ENCODE assay signal across 8 mouse cellular contexts in genomic region chr10:128590193-128590690, GRCm38 (mm10). TPM values are rescaled to one million over a fixed set of nuclear protein-coding genes. Genes with fewer than 3 reads are reported as not detected.
A peak's percentile ranks its signal among the peaks of the same experiment; 100 is the strongest.
DNase-seq lines count a peak whose midpoint lies in the region; ATAC-seq and TF ChIP-seq lines count a peak whose summit lies in the region.

No protein-coding gene starts in this region.

- under 1% methylated on average over 43 of the region's 43 CpGs for WGBS in embryonic facial prominence, embryonic 10.5 days
- WGBS in heart, embryonic 11.5 days (ENCODE audit: insufficient replicate concordance): under 1% methylated on average over 43 of the region's 43 CpGs
- WGBS in kidney, embryonic 14.5 days: under 1% methylated on average over 34 of the region's 43 CpGs
- 1% methylated on average over 39 of the region's 43 CpGs for WGBS in lung, embryonic 14.5 days
- under 1% methylated on average over 40 of the region's 43 CpGs for WGBS in neural tube, embryonic 15.5 days

- no peaks in the 10 kb centered on the region for H3K36me3 ChIP-seq in embryonic facial prominence, embryonic 10.5 days (replicated peaks)
- H3K36me3 ChIP-seq in heart, embryonic 11.5 days (ENCODE audit: control insufficient read depth, insufficient read depth, low read length): no peaks in the 10 kb centered on the region
- no peaks in the 10 kb centered on the region for H3K36me3 ChIP-seq in kidney, embryonic 14.5 days (ENCODE audit: control insufficient read depth, insufficient read depth, low read length)
- H3K36me3 ChIP-seq in lung, embryonic 14.5 days (ENCODE audit: insufficient read depth): no peaks in the 10 kb centered on the region
- no peaks in the 10 kb centered on the region for H3K36me3 ChIP-seq in neural tube, embryonic 15.5 days

- H3K9ac ChIP-seq in heart, embryonic 11.5 days (ENCODE audit: low read depth, low read length): peak overlapping the region; percentile 62
- peak overlapping the region; percentile 60 for H3K9ac ChIP-seq in kidney, embryonic 14.5 days (ENCODE audit: low read depth, low read length)
- H3K9ac ChIP-seq in lung, embryonic 14.5 days: peak overlapping the region; percentile 57
- peak overlapping the region; percentile 44 for H3K9ac ChIP-seq in neural tube, embryonic 15.5 days (replicated peaks)

- peaks cover 42% of the 10 kb centered on the region for H3K4me1 ChIP-seq in embryonic facial prominence, embryonic 10.5 days
- 0 out of 2 replicates have a peak, but pooled peaks cover 7% of the 10 kb centered on the region for H3K4me1 ChIP-seq in heart, embryonic 11.5 days (ENCODE audit: control insufficient read depth, insufficient read depth, low read length)
- 0 out of 2 replicates have a peak, but pooled peaks cover 3% of the 10 kb centered on the region for H3K4me1 ChIP-seq in kidney, embryonic 14.5 days (ENCODE audit: control insufficient read depth, insufficient read depth, low read length)
- H3K4me1 ChIP-seq in lung, embryonic 14.5 days (ENCODE audit: insufficient read depth): no peaks in the 10 kb centered on the region
- H3K4me1 ChIP-seq in neural tube, embryonic 15.5 days: peaks cover 19% of the 10 kb centered on the region

- H3K4me3 ChIP-seq in embryonic facial prominence, embryonic 10.5 days: peak overlapping the region; percentile 71
- peak overlapping the region; percentile 60 for H3K4me3 ChIP-seq in heart, embryonic 11.5 days (ENCODE audit: low read depth, low read length)
- peak overlapping the region; percentile 71 for H3K4me3 ChIP-seq in kidney, embryonic 14.5 days (ENCODE audit: low read length)
- H3K4me3 ChIP-seq in lung, embryonic 14.5 days (ENCODE audit: low read depth, low read length): peak overlapping the region; percentile 61
- peak overlapping the region; percentile 56 for H3K4me3 ChIP-seq in neural tube, embryonic 15.5 days (replicated peaks)

- H3K27me3 ChIP-seq in embryonic facial prominence, embryonic 10.5 days (replicated peaks; ENCODE audit: low read depth, poor library complexity, severe bottlenecking): peaks cover 51% of the 10 kb centered on the region
- H3K27me3 ChIP-seq in heart, embryonic 11.5 days (ENCODE audit: control insufficient read depth, insufficient read depth, low read length): peaks cover 28% of the 10 kb centered on the region
- peaks cover 25% of the 10 kb centered on the region for H3K27me3 ChIP-seq in kidney, embryonic 14.5 days (ENCODE audit: control insufficient read depth, insufficient read depth, low read length)
- H3K27me3 ChIP-seq in lung, embryonic 14.5 days (ENCODE audit: insufficient read depth, low read length): peaks cover 39% of the 10 kb centered on the region
- H3K27me3 ChIP-seq in neural tube, embryonic 15.5 days (replicated peaks): peaks cover 37% of the 10 kb centered on the region

- peak; percentile 56 for DNase-seq in CD4-positive helper T cell, adult 2 months (ENCODE audit: low read depth, low spot score)
- peak; percentile 71 to 78 for DNase-seq in adrenal gland, adult 18-20 months (ENCODE audit: low spot score in 2 of 2)
- DNase-seq in embryonic facial prominence, embryonic 10.5 days (ENCODE audit: low spot score): peak; percentile 85
- DNase-seq in lung, embryonic 14.5 days: peak; percentile 88
- DNase-seq in thymus, postnatal 25 days: peak; percentile 67

- H3K27ac ChIP-seq in embryonic facial prominence, embryonic 10.5 days (replicated peaks): peak overlapping the region; percentile 78
- no peak overlapping the region for H3K27ac ChIP-seq in heart, embryonic 11.5 days (ENCODE audit: low read depth, low read length)
- H3K27ac ChIP-seq in kidney, embryonic 14.5 days (ENCODE audit: low read depth, low read length): peak overlapping the region; percentile 85
- peak overlapping the region; percentile 96 for H3K27ac ChIP-seq in lung, embryonic 14.5 days (ENCODE audit: low read depth)
- peak overlapping the region; percentile 33; the same call in 1 of the 2 replicates for H3K27ac ChIP-seq in neural tube, embryonic 15.5 days (replicated peaks)

- H3K9me3 ChIP-seq in embryonic facial prominence, embryonic 10.5 days: no peaks in the 10 kb centered on the region
- no peaks in the 10 kb centered on the region for H3K9me3 ChIP-seq in heart, embryonic 11.5 days (replicated peaks; ENCODE audit: control insufficient read depth, low read length)
- no peaks in the 10 kb centered on the region for H3K9me3 ChIP-seq in kidney, embryonic 14.5 days (ENCODE audit: control insufficient read depth, low read length)
- no peaks in the 10 kb centered on the region for H3K9me3 ChIP-seq in lung, embryonic 14.5 days (ENCODE audit: low read depth, low read length)
- H3K9me3 ChIP-seq in neural tube, embryonic 15.5 days (replicated peaks): no peaks in the 10 kb centered on the region

- H3K4me2 ChIP-seq in heart, embryonic 11.5 days: peak overlapping the region; percentile 98
- peak overlapping the region; percentile 97 for H3K4me2 ChIP-seq in kidney, embryonic 14.5 days (replicated peaks; ENCODE audit: low read depth, low read length)
- peak overlapping the region; percentile 98 for H3K4me2 ChIP-seq in lung, embryonic 14.5 days
- H3K4me2 ChIP-seq in neural tube, embryonic 15.5 days: peak overlapping the region; percentile 99

- ATAC-seq in heart, embryonic 11.5 days (replicated peaks; ENCODE audit: insufficient number of reproducible peaks, low FRiP score, low TSS enrichment): peak; percentile 44
- ATAC-seq in kidney, embryonic 14.5 days (ENCODE audit: low FRiP score, low TSS enrichment): peak; percentile 51
- ATAC-seq in lung, embryonic 14.5 days (ENCODE audit: insufficient read depth): peak; percentile 41
- ATAC-seq in neural tube, embryonic 15.5 days (ENCODE audit: low FRiP score): peak; percentile 40; the same call in 1 of the 2 replicates

- TF ChIP-seq CTCF in lung, embryonic 14.5 days (IDR thresholded peaks at IDR 0.05; ENCODE audit: low read depth): peak; percentile 78

RNA-seq across cellular contexts. Expression of gene Erbb3, which starts 0.8 kb away (rescaled TPM):
- total RNA-seq in adrenal gland, adult 18-20 months (2021): 1 to 10 TPM; 2.6 to 4.0 TPM
- 11.9 and 12.2 TPM in 2 replicates for polyA plus RNA-seq in embryonic facial prominence, embryonic 10.5 days (2016; fragmentation: Nextera tagmentation; extraction: Ambion mirVana)
- 5.8 and 9.1 TPM in 2 replicates for polyA plus RNA-seq in heart, embryonic 11.5 days (2014; fragmentation: Nextera tagmentation; extraction: Ambion mirVana)
- 5.1 and 11.8 TPM in 2 replicates for polyA plus RNA-seq in kidney, embryonic 14.5 days (2014; fragmentation: Nextera tagmentation; extraction: Ambion mirVana)
- polyA plus RNA-seq in lung, embryonic 14.5 days (2014; fragmentation: Nextera tagmentation; extraction: Ambion mirVana): 20.2 and 22.9 TPM in 2 replicates
- 3.1 and 6.6 TPM in 2 replicates for polyA plus RNA-seq in neural tube, embryonic 15.5 days (2015; fragmentation: Nextera tagmentation; extraction: Ambion mirVana)

RNA-seq across cellular contexts. Expression of gene Pa2g4, which starts 24.5 kb away (rescaled TPM):
- 10 to 100 TPM; 72.6 to 85.2 TPM for total RNA-seq in adrenal gland, adult 18-20 months (2021)
- polyA plus RNA-seq in embryonic facial prominence, embryonic 10.5 days (2016; fragmentation: Nextera tagmentation; extraction: Ambion mirVana): 274 and 287 TPM in 2 replicates
- polyA plus RNA-seq in heart, embryonic 11.5 days (2014; fragmentation: Nextera tagmentation; extraction: Ambion mirVana): 162 and 163 TPM in 2 replicates
- polyA plus RNA-seq in kidney, embryonic 14.5 days (2014; fragmentation: Nextera tagmentation; extraction: Ambion mirVana): 237 and 254 TPM in 2 replicates
- polyA plus RNA-seq in lung, embryonic 14.5 days (2014; fragmentation: Nextera tagmentation; extraction: Ambion mirVana): 240 and 244 TPM in 2 replicates
- 121 and 157 TPM in 2 replicates for polyA plus RNA-seq in neural tube, embryonic 15.5 days (2015; fragmentation: Nextera tagmentation; extraction: Ambion mirVana)

RNA-seq across cellular contexts. Expression of gene Rps26, which starts 36.3 kb away (rescaled TPM):
- 100 to 1,000 TPM; 564 to 729 TPM for total RNA-seq in adrenal gland, adult 18-20 months (2021)
- 566 and 582 TPM in 2 replicates for polyA plus RNA-seq in embryonic facial prominence, embryonic 10.5 days (2016; fragmentation: Nextera tagmentation; extraction: Ambion mirVana)
- polyA plus RNA-seq in heart, embryonic 11.5 days (2014; fragmentation: Nextera tagmentation; extraction: Ambion mirVana): 551 and 604 TPM in 2 replicates
- 1,019 and 1,352 TPM in 2 replicates for polyA plus RNA-seq in kidney, embryonic 14.5 days (2014; fragmentation: Nextera tagmentation; extraction: Ambion mirVana)
- 1,029 and 1,115 TPM in 2 replicates for polyA plus RNA-seq in lung, embryonic 14.5 days (2014; fragmentation: Nextera tagmentation; extraction: Ambion mirVana)
- 381 and 453 TPM in 2 replicates for polyA plus RNA-seq in neural tube, embryonic 15.5 days (2015; fragmentation: Nextera tagmentation; extraction: Ambion mirVana)

RNA-seq across cellular contexts. Expression of gene Rpl41, which starts 41.1 kb away (rescaled TPM):
- total RNA-seq in adrenal gland, adult 18-20 months (2021): 1,000 to 10,000 TPM; 2,692 to 2,714 TPM
- 3,494 and 3,561 TPM in 2 replicates for polyA plus RNA-seq in embryonic facial prominence, embryonic 10.5 days (2016; fragmentation: Nextera tagmentation; extraction: Ambion mirVana)
- polyA plus RNA-seq in heart, embryonic 11.5 days (2014; fragmentation: Nextera tagmentation; extraction: Ambion mirVana): 2,515 and 2,664 TPM in 2 replicates
- polyA plus RNA-seq in kidney, embryonic 14.5 days (2014; fragmentation: Nextera tagmentation; extraction: Ambion mirVana): 4,683 and 5,796 TPM in 2 replicates
- polyA plus RNA-seq in lung, embryonic 14.5 days (2014; fragmentation: Nextera tagmentation; extraction: Ambion mirVana): 4,697 and 4,895 TPM in 2 replicates
- polyA plus RNA-seq in neural tube, embryonic 15.5 days (2015; fragmentation: Nextera tagmentation; extraction: Ambion mirVana): 2,372 and 2,481 TPM in 2 replicates

RNA-seq across cellular contexts. Expression of gene Zc3h10, which starts 42.7 kb away (rescaled TPM):
- total RNA-seq in adrenal gland, adult 18-20 months (2021): 10 to 100 TPM; 14.5 TPM
- polyA plus RNA-seq in embryonic facial prominence, embryonic 10.5 days (2016; fragmentation: Nextera tagmentation; extraction: Ambion mirVana): 15.9 and 17.4 TPM in 2 replicates
- 7.7 and 8.0 TPM in 2 replicates for polyA plus RNA-seq in heart, embryonic 11.5 days (2014; fragmentation: Nextera tagmentation; extraction: Ambion mirVana)
- polyA plus RNA-seq in kidney, embryonic 14.5 days (2014; fragmentation: Nextera tagmentation; extraction: Ambion mirVana): 11.3 and 13.5 TPM in 2 replicates
- 11.0 and 14.5 TPM in 2 replicates for polyA plus RNA-seq in lung, embryonic 14.5 days (2014; fragmentation: Nextera tagmentation; extraction: Ambion mirVana)
- polyA plus RNA-seq in neural tube, embryonic 15.5 days (2015; fragmentation: Nextera tagmentation; extraction: Ambion mirVana): 16.0 and 16.2 TPM in 2 replicates
